Mouse (Mus musculus) intestine, embryonic 15.5 days (tissue): ENCODE data around the gene Erp27. TPM values are rescaled to one million over a fixed set of nuclear protein-coding genes. Genes with fewer than 3 reads are reported as not detected.

Source experiments
- ATAC-seq: fragments of 200-750 bp; cut with Nextera tagmentation; 2 replicates; pipeline ENCODE4 v1.8.0; 2017; ENCODE audit warnings: moderate TSS enrichment, moderate library complexity
- H3K27ac ChIP-seq: fragments of 300-500 bp; sonication (generic); 2 replicates; pipeline ENCODE4 v1.5.1; 2015; ENCODE audit warnings: mild to moderate bottlenecking, inconsistent platforms
- H3K27me3 ChIP-seq: fragments of 300-500 bp; sonication (generic); replicated peaks from 2 replicates; pipeline ENCODE4 v1.6.1; 2015; ENCODE audit warnings: inconsistent platforms
- H3K36me3 ChIP-seq: fragments of 300-500 bp; sonication (generic); 2 replicates; pipeline ENCODE4 v1.6.1; 2015; ENCODE audit warnings: inconsistent platforms
- H3K4me1 ChIP-seq: fragments of 300-500 bp; sonication (generic); replicated peaks from 2 replicates; pipeline ENCODE4 v1.6.1; 2015; ENCODE audit warnings: inconsistent platforms
- H3K4me2 ChIP-seq: fragments of 300-500 bp; sonication (generic); replicated peaks from 2 replicates; pipeline ENCODE4 v1.6.1; 2015; ENCODE audit warnings: mild to moderate bottlenecking, inconsistent platforms
- H3K4me3 ChIP-seq: fragments of 300-500 bp; sonication (generic); replicated peaks from 2 replicates; pipeline ENCODE4 v1.5.1; 2015; ENCODE audit warnings: inconsistent platforms
- H3K9ac ChIP-seq: fragments of 300-500 bp; sonication (generic); 2 replicates; pipeline ENCODE4 v1.6.1; 2015; ENCODE audit warnings: inconsistent platforms
- H3K9me3 ChIP-seq: fragments of 300-500 bp; sonication (generic); 2 replicates; pipeline ENCODE4 v1.6.1; 2016; ENCODE audit warnings: inconsistent platforms
- WGBS: fragments of 180-500 bp; shearing (Covaris S2); methylation state at CpG from one replicate; pipeline ENCODE4 v1.1.7; 2015; 5-methylcytosine and 5-hydroxymethylcytosine counted together
- polyA plus RNA-seq: library from polyadenylated mRNA; unstranded; fragments of >200 nt; fragmentation: Nextera tagmentation; extraction: Ambion mirVana; gene quantifications from 2 replicates; pipeline ENCODE4 v1.2.1, GENCODE M21; 2015

The Erp27 gene
- polyA plus RNA-seq, 1 experiment from 2014 or later, result 14.6 TPM

GRCm38 (mm10) chr6:136915721-136916395 is 6.1 kb downstream of the Erp27 start:
- Histone ChIP-seq H3K27ac (no peak overlapping the region), H3K27me3 (no peaks in the 10 kb centered on the region), H3K9me3 (no peaks in the 10 kb centered on the region), H3K4me2 (no peak overlapping the region), H3K9ac (no peak overlapping the region), H3K4me1 (peaks cover 12% of the 10 kb centered on the region), H3K4me3 (no peak overlapping the region), H3K36me3 (no peaks in the 10 kb centered on the region)
- ATAC-seq, result no peak
- WGBS, result 83% methylated on average over 8 of the region's 8 CpGs

GRCm38 (mm10) chr6:136914234-136914633 is 7.7 kb downstream of the Erp27 start:
- no peak overlapping the region for H3K27ac ChIP-seq
- no peaks in the 10 kb centered on the region for H3K36me3 ChIP-seq
- H3K27me3 ChIP-seq, result no peaks in the 10 kb centered on the region
- peaks cover 12% of the 10 kb centered on the region for H3K4me1 ChIP-seq
- H3K9ac ChIP-seq, result no peak overlapping the region
- no peak for ATAC-seq
- no peaks in the 10 kb centered on the region for H3K9me3 ChIP-seq
- H3K4me2 ChIP-seq, result no peak overlapping the region
- 77% methylated on average over 6 of the region's 6 CpGs for WGBS
- no peak overlapping the region for H3K4me3 ChIP-seq

DNA sequence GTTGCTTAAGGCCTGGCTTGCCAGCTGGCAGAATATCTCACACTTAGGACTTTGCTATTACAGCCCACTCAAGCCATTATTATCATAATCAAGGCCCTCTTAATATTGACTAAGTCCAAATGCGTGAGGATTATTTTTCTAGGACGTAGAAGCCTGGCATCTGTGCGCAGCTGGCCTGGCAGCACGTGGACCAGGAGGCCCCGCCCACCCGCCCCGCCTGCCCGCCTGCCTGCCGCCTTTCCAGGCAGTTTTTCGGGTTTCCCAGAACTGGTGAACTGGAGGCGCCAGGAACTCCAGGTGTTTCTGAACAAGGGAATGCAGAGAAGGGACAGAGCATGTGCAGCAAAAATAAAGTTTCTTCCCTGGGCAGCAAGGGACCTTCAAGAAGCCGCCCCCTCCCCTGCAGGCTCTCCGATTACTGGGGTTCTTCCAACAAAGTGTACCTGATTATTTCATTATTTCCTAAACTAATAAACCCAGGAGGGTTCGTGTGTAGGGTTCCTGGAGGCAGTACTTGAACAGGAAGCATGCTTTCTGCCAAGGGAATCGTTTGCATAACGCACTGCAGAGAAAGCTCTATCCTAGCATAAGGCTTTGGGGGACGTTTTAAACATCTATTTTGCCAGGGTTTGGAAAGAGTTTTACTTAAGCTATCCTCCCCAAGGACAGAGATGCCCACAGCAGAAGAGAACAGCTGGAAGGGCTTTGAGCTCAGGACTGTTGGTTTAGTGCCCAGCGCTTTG is 8.4 kb downstream of the Erp27 start:
- Histone ChIP-seq H3K9me3 (no peaks in the 10 kb centered on the region), H3K36me3 (no peaks in the 10 kb centered on the region), H3K4me1 (peaks cover 12% of the 10 kb centered on the region), H3K27me3 (no peaks in the 10 kb centered on the region), H3K4me2 (peak overlapping the region; percentile 48), H3K27ac (peak overlapping the region; percentile 55), H3K4me3 (no peak overlapping the region), H3K9ac (peak overlapping the region; percentile 17; the same call in 1 of the 2 replicates)
- WGBS, result 11% methylated on average over 18 of the region's 18 CpGs
- peak; percentile 76 for ATAC-seq

DNA sequence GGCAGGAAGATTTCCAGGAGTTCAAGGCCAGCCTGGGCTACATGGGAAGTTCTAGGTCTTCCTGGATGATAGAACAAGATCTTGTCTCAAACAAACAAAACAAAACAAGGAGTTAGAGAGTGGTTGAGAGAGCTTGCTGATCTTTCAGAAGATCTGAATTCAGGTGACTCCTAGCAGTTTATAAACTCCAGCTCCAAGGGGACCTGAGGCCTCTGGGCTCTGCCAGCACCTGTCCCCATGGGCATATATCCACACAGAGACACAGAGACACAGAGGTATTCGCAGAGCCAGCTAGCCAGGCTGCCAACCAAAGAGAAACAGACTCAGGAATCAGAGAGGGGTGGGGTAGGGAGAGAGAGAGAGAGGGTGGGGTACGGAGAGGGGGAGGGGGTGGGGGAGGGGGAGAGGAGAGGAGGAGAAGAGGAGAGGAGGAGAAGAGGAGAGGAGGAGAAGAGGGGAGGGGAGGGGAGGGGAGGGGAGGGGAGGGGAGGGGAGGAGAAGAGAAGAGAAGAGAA is 9.2 kb downstream of the Erp27 start:
- no peak overlapping the region for H3K4me3 ChIP-seq
- no peak overlapping the region for H3K4me2 ChIP-seq
- no peak overlapping the region for H3K9ac ChIP-seq
- 60% methylated on average over 1 of the region's 2 CpGs for WGBS
- no peaks in the 10 kb centered on the region for H3K36me3 ChIP-seq
- ATAC-seq, result no peak; the same call in 1 of the 2 replicates
- H3K4me1 ChIP-seq, result peaks cover 12% of the 10 kb centered on the region
- no peaks in the 10 kb centered on the region for H3K9me3 ChIP-seq
- H3K27ac ChIP-seq, result peak overlapping the region; percentile 17; the same call in 1 of the 2 replicates
- no peaks in the 10 kb centered on the region for H3K27me3 ChIP-seq

DNA sequence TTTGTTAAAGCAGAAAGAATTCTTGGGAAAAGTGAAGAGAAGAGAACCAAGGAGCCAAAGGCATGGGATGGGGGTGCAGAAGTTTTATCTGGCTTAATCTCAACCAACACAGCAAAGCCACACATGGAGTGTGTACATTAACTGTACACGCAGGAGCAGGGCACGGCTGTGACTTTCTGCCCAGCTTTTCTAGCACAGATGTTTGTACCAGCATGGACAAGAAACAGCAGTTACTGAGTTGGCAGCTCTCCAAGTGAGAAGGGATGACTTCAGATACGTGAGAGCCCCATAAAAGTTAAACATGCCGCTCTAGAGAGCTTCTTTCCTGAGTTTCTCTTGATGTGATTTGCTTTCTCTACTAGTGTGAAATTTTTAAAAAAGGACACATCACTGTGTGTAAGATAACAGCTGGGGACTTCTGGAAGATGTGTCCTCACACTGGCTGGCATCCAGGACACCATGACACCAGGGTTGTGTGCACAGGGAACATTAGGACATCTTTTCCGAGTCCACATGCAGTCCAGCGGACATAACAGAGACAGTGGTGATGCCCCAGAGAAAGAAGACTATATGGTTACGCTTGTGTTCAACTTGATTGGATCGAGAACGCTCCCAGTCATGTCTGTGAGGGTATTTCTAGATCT is 11.6 kb downstream of the Erp27 start:
- no peaks in the 10 kb centered on the region for H3K36me3 ChIP-seq
- H3K9ac ChIP-seq, result no peak overlapping the region
- peaks cover 17% of the 10 kb centered on the region for H3K4me1 ChIP-seq
- no peaks in the 10 kb centered on the region for H3K27me3 ChIP-seq
- H3K4me2 ChIP-seq, result no peak overlapping the region
- no peak overlapping the region for H3K4me3 ChIP-seq
- H3K9me3 ChIP-seq, result no peaks in the 10 kb centered on the region
- 57% methylated on average over 9 of the region's 9 CpGs for WGBS
- H3K27ac ChIP-seq, result peak overlapping the region; percentile 62; the same call in 1 of the 2 replicates
- ATAC-seq, result peak; percentile 48; the same call in 1 of the 2 replicates

DNA sequence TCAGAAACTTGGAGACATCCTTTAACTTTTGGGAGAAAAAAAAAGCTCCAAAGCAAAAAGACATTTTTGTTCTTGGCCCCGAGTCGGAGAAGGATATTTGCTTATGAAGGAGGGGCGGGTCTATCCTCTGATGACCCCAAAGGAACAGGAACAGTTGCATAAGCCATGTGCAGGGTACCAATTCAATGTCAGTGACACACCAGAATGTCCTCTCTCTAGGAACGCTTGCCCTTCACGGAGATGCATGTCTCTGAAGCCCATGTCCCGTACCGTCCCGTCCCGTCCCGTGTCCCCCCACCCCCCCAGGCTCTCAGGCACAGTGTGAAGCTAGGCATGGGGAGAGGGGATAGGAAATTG is 15.1 kb downstream of the Erp27 start:
- no peak overlapping the region for H3K4me3 ChIP-seq
- H3K36me3 ChIP-seq, result no peaks in the 10 kb centered on the region
- H3K4me2 ChIP-seq, result no peak overlapping the region
- no peak overlapping the region for H3K27ac ChIP-seq
- H3K4me1 ChIP-seq, result peaks cover 5% of the 10 kb centered on the region; the same call in 1 of the 2 replicates
- no peaks in the 10 kb centered on the region for H3K9me3 ChIP-seq
- 68% methylated on average over 10 of the region's 10 CpGs for WGBS
- no peak for ATAC-seq
- H3K27me3 ChIP-seq, result no peaks in the 10 kb centered on the region
- H3K9ac ChIP-seq, result no peak overlapping the region

DNA sequence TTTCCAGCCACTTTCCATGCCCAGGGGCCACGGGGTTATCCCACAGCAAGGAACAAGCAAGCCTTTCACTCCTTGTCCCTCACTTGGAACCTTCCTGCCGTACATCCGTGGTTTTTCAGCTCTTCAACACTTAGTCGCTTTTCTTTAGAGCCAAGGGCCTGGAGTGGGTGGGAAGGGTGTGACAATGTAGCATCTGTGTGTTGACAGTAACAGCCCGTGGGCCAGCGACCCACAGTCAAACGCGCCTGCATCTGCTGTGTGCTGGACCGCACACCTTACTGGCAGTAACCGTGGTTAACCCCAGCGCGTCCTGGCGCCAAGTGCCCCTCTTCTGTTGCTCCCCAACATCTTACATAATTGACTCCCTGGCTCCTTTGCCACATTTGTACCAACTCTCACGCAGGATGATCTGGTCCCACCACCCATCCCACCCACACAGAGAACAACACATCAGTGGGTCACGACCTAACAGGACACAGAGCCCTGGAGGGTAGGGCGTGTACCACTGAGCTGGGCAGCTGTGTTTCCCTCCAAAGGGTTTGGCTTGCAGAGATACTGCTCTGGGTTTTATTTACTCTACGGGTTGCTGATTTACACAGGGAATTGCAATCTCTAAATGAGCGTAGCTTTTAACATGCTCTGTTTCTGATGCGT is 15.6 kb downstream of the Erp27 start:
- H3K27me3 ChIP-seq, result no peaks in the 10 kb centered on the region
- WGBS, result 69% methylated on average over 19 of the region's 19 CpGs
- H3K4me1 ChIP-seq, result peaks cover 5% of the 10 kb centered on the region; the same call in 1 of the 2 replicates
- H3K9me3 ChIP-seq, result no peaks in the 10 kb centered on the region
- H3K4me3 ChIP-seq, result no peak overlapping the region
- no peak overlapping the region for H3K4me2 ChIP-seq
- no peak overlapping the region for H3K27ac ChIP-seq
- H3K36me3 ChIP-seq, result no peaks in the 10 kb centered on the region
- peak; percentile 44; the same call in 1 of the 2 replicates for ATAC-seq
- H3K9ac ChIP-seq, result no peak overlapping the region

DNA sequence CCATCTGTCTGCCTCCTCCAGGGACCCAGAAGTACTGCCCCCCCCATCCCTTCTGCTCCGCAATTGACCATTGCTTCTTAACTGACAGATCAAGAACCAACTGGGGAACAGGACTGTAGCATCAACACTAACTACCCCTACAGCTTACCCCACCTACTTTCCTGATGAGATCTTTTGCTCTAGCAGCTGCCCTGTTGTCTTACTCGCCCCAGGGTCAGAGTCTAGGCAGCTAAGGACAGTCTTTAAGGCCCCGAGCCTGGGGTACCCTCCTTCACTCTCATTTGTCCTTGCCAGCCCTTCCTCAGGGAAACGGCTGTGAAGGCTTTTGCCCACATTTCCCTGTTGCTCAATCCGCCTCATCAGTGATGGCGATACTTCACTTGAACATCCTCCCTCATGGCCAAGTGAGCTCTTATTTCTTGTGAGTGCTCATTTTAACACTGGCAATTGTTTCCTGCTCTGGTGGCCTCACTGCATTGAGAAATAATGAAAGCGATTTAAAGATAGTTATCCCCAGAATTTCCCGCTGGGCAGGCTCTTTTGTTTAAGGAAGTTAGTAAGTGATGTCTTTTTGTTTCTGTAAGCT is 18.0 kb downstream of the Erp27 start:
- no peak overlapping the region for H3K27ac ChIP-seq
- 64% methylated on average over 8 of the region's 8 CpGs for WGBS

DNA sequence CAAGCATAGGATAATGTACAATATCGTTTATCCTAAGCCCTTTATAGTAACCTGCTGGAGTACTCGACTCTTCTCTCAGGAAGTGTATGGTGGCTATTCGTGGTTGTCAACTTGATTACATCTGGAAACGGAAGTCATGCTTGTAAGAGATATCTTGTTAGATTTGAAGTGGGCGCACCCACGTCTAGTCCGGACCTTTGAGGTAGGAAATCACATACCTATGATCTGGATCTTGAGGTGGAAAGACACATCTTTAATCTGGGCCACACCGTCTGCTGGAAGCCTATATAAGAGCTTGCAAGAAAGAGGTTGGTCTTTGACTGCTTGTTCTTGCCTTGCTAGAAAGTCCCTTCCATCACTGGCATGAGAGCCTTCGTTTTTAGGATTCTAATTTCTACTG is 19.5 kb downstream of the Erp27 start:
- no peaks in the 10 kb centered on the region for H3K27me3 ChIP-seq
- 89% methylated on average over 9 of the region's 9 CpGs for WGBS
- no peaks in the 10 kb centered on the region for H3K9me3 ChIP-seq
- no peak for ATAC-seq
- H3K4me3 ChIP-seq, result no peak overlapping the region
- H3K4me2 ChIP-seq, result no peak overlapping the region
- no peak overlapping the region for H3K27ac ChIP-seq
- 0 out of 2 replicates have a peak, but pooled peaks cover 5% of the 10 kb centered on the region for H3K4me1 ChIP-seq
- no peak overlapping the region for H3K9ac ChIP-seq
- no peaks in the 10 kb centered on the region for H3K36me3 ChIP-seq

More for the DNA sequence above, 18.0 kb downstream of the Erp27 start:
- ATAC-seq, result no peak
- Histone ChIP-seq H3K9me3 (no peaks in the 10 kb centered on the region), H3K4me2 (no peak overlapping the region), H3K4me1 (0 out of 2 replicates have a peak, but pooled peaks cover 5% of the 10 kb centered on the region), H3K36me3 (no peaks in the 10 kb centered on the region), H3K27me3 (no peaks in the 10 kb centered on the region), H3K9ac (no peak overlapping the region), H3K4me3 (no peak overlapping the region)

- H3K27ac ChIP-seq, result no peak overlapping the region
- WGBS, result 75% methylated on average over 2 of the region's 2 CpGs
- no peak overlapping the region for H3K9ac ChIP-seq
- 0 out of 2 replicates have a peak, but pooled peaks have one; percentile 31 for ATAC-seq
- no peak overlapping the region for H3K4me2 ChIP-seq
- no peaks in the 10 kb centered on the region for H3K27me3 ChIP-seq
- no peaks in the 10 kb centered on the region for H3K9me3 ChIP-seq
- H3K4me3 ChIP-seq, result no peak overlapping the region
- H3K4me1 ChIP-seq, result no peaks in the 10 kb centered on the region
- H3K36me3 ChIP-seq, result no peaks in the 10 kb centered on the region
These were observed 21.0 kb downstream of the Erp27 start for GRCm38 (mm10) chr6:136901010-136901409.

GRCm38 (mm10) chr6:136900369-136901009 is 21.5 kb downstream of the Erp27 start:
- Histone ChIP-seq H3K27ac (no peak overlapping the region), H3K9ac (no peak overlapping the region), H3K9me3 (no peaks in the 10 kb centered on the region), H3K36me3 (no peaks in the 10 kb centered on the region), H3K27me3 (no peaks in the 10 kb centered on the region), H3K4me1 (no peaks in the 10 kb centered on the region), H3K4me3 (no peak overlapping the region), H3K4me2 (no peak overlapping the region)
- peak; percentile 68 for ATAC-seq
- whole genome bisulfite sequencing, result 38% methylated on average over 4 of the region's 4 CpGs
